Mouse (Mus musculus) hindbrain, embryonic 12.5 days (tissue): ENCODE measurements around the gene Pms2. TPM values are rescaled to one million over a fixed set of nuclear protein-coding genes. Genes with fewer than 3 reads are reported as not detected.

Source experiments
- ATAC-seq: fragments of 200-750 bp; cut with Nextera tagmentation; 2 replicates; pipeline ENCODE4 v1.8.0; 2017; ENCODE audit warnings: moderate TSS enrichment; ENCODE audit not compliant: low FRiP score
- H3K27ac ChIP-seq: fragments of 300-500 bp; sonication (generic); 2 replicates; pipeline ENCODE4 v1.5.1; 2016; ENCODE audit warnings: mild to moderate bottlenecking
- H3K27me3 ChIP-seq: fragments of 300-500 bp; sonication (generic); 2 replicates; pipeline ENCODE4 v1.6.1; 2016; ENCODE audit warnings: mild to moderate bottlenecking
- H3K36me3 ChIP-seq: fragments of 300-500 bp; sonication (generic); 2 replicates; pipeline ENCODE4 v1.6.1; 2016; ENCODE audit warnings: mild to moderate bottlenecking
- H3K4me1 ChIP-seq: fragments of 300-500 bp; sonication (generic); 2 replicates; pipeline ENCODE4 v1.6.1; 2016
- H3K4me2 ChIP-seq: fragments of 300-500 bp; sonication (generic); replicated peaks from 2 replicates; pipeline ENCODE4 v1.6.1; 2016; ENCODE audit warnings: mild to moderate bottlenecking
- H3K4me3 ChIP-seq: fragments of 300-500 bp; sonication (generic); 2 replicates; pipeline ENCODE4 v1.5.1; 2016; ENCODE audit warnings: mild to moderate bottlenecking
- H3K9ac ChIP-seq: fragments of 300-500 bp; sonication (generic); 2 replicates; pipeline ENCODE4 v1.6.1; 2016; ENCODE audit warnings: mild to moderate bottlenecking, moderate library complexity
- H3K9me3 ChIP-seq: fragments of 300-500 bp; sonication (generic); replicated peaks from 2 replicates; pipeline ENCODE4 v1.6.1; 2016; ENCODE audit warnings: mild to moderate bottlenecking
- WGBS: fragments of 180-500 bp; shearing (Covaris S2); methylation state at CpG from one replicate; pipeline ENCODE4 v1.1.7; 2016; 5-methylcytosine and 5-hydroxymethylcytosine counted together
- polyA plus RNA-seq: library from polyadenylated mRNA; unstranded; fragments of >200 nt; fragmentation: Nextera tagmentation; extraction: Ambion mirVana; gene quantifications from 2 replicates; pipeline ENCODE4 v1.2.1, GENCODE M21; 2016

Gene Pms2
- polyA plus RNA-seq, 1 experiment from 2014 or later = 30.2 TPM

- Histone ChIP-seq H3K27me3 (no peaks in the 10 kb centered on the region), H3K9me3 (no peaks in the 10 kb centered on the region), H3K4me1 (no peaks in the 10 kb centered on the region), H3K9ac (no peak overlapping the region), H3K36me3 (no peaks in the 10 kb centered on the region), H3K27ac (no peak overlapping the region), H3K4me3 (no peak overlapping the region), H3K4me2 (no peak overlapping the region)
- 29% methylated on average over 10 of the region's 10 CpGs for WGBS
- no peak for ATAC-seq
Observed at GRCm38 (mm10) chr5:143941588-143941987, 31.8 kb downstream of the Pms2 start.

GRCm38 (mm10) chr5:143943231-143944125, 33.7 kb downstream of the Pms2 start:
- Histone ChIP-seq H3K4me1 (no peaks in the 10 kb centered on the region), H3K4me2 (no peak overlapping the region), H3K9ac (no peak overlapping the region), H3K4me3 (no peak overlapping the region), H3K27ac (no peak overlapping the region), H3K27me3 (no peaks in the 10 kb centered on the region), H3K9me3 (no peaks in the 10 kb centered on the region), H3K36me3 (no peaks in the 10 kb centered on the region)
- no peak for ATAC-seq
- WGBS = 90% methylated on average over 14 of the region's 14 CpGs

- WGBS = 91% methylated on average over 12 of the region's 12 CpGs
- H3K27ac ChIP-seq = no peak overlapping the region
- no peaks in the 10 kb centered on the region for H3K36me3 ChIP-seq
- H3K4me1 ChIP-seq = no peaks in the 10 kb centered on the region
- H3K4me3 ChIP-seq = no peak overlapping the region
- H3K9ac ChIP-seq = no peak overlapping the region
- H3K9me3 ChIP-seq = no peaks in the 10 kb centered on the region
- no peak for ATAC-seq
- no peaks in the 10 kb centered on the region for H3K27me3 ChIP-seq
- H3K4me2 ChIP-seq = no peak overlapping the region
Observed at GRCm38 (mm10) chr5:143948361-143948760, 38.6 kb downstream of the Pms2 start.

- Histone ChIP-seq H3K27ac (no peak overlapping the region), H3K9ac (no peak overlapping the region), H3K4me3 (no peak overlapping the region), H3K36me3 (no peaks in the 10 kb centered on the region), H3K27me3 (no peaks in the 10 kb centered on the region), H3K4me2 (no peak overlapping the region), H3K9me3 (no peaks in the 10 kb centered on the region), H3K4me1 (no peaks in the 10 kb centered on the region)
- ATAC-seq = no peak
- WGBS = 46% methylated on average over 5 of the region's 5 CpGs
Observed at GRCm38 (mm10) chr5:143950016-143950415, 40.3 kb downstream of the Pms2 start.

DNA sequence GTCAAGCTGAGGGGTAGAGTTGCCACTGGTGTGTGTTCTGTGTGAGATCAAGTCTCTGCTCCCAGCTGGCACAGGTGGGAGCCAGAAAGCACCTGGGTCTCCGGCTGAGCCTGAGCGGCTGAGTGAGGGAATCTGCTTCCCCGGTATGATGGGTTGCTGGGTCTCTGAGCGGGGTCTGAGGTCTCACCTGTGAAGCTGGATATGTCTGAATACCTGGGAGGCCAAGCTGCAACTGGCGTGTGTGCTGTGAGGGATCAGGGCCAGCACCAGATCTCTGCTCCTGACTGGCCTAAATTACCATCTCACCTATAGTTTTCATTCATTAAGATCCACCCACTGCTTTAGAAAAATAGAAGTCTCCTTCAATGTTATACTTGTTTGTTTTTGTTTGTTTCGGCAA, 47.3 kb downstream of the Pms2 start:
- Histone ChIP-seq H3K4me3 (no peak overlapping the region), H3K9me3 (0 out of 2 replicates have a peak, but pooled peaks cover 8% of the 10 kb centered on the region), H3K4me2 (no peak overlapping the region), H3K4me1 (no peaks in the 10 kb centered on the region), H3K36me3 (0 out of 2 replicates have a peak, but pooled peaks cover 8% of the 10 kb centered on the region), H3K27ac (no peak overlapping the region), H3K9ac (no peak overlapping the region), H3K27me3 (no peaks in the 10 kb centered on the region)
- no peak for ATAC-seq
- WGBS = 90% methylated on average over 6 of the region's 6 CpGs

GRCm38 (mm10) chr5:143959551-143959950, 49.8 kb downstream of the Pms2 start:
- H3K36me3 ChIP-seq = 0 out of 2 replicates have a peak, but pooled peaks cover 8% of the 10 kb centered on the region
- H3K4me2 ChIP-seq = no peak overlapping the region
- no peak overlapping the region for H3K4me3 ChIP-seq
- H3K27me3 ChIP-seq = no peaks in the 10 kb centered on the region
- no peak overlapping the region for H3K9ac ChIP-seq
- no peak overlapping the region for H3K27ac ChIP-seq
- ATAC-seq = no peak
- H3K4me1 ChIP-seq = no peaks in the 10 kb centered on the region
- 0 out of 2 replicates have a peak, but pooled peaks cover 8% of the 10 kb centered on the region for H3K9me3 ChIP-seq
- WGBS = 93% methylated on average over 11 of the region's 11 CpGs

DNA sequence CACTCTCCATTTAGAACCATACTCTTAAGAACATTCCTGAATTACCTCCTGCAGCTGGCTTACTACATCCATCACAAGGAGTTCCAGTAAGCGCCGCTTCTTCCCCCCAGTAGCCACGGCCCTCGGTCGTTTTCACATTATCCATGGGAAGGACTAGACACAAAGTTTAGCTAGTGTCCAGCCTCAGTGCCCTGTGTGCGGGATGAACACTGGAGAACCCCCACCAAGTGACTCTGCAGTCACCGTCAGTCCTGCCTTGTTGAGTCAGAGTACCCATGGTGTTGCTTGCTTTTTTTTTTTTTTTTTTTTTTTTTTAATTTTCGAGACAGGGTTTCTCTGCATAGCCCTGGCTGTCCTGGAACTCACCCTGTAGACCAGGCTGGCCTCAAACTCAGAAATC, 51.4 kb downstream of the Pms2 start:
- no peak for ATAC-seq
- H3K4me1 ChIP-seq = no peaks in the 10 kb centered on the region
- 0 out of 2 replicates have a peak, but pooled peaks cover 8% of the 10 kb centered on the region for H3K9me3 ChIP-seq
- no peaks in the 10 kb centered on the region for H3K27me3 ChIP-seq
- H3K4me3 ChIP-seq = no peak overlapping the region
- no peak overlapping the region for H3K4me2 ChIP-seq
- H3K27ac ChIP-seq = no peak overlapping the region
- 0 out of 2 replicates have a peak, but pooled peaks cover 8% of the 10 kb centered on the region for H3K36me3 ChIP-seq
- H3K9ac ChIP-seq = no peak overlapping the region
- 88% methylated on average over 8 of the region's 8 CpGs for WGBS

DNA sequence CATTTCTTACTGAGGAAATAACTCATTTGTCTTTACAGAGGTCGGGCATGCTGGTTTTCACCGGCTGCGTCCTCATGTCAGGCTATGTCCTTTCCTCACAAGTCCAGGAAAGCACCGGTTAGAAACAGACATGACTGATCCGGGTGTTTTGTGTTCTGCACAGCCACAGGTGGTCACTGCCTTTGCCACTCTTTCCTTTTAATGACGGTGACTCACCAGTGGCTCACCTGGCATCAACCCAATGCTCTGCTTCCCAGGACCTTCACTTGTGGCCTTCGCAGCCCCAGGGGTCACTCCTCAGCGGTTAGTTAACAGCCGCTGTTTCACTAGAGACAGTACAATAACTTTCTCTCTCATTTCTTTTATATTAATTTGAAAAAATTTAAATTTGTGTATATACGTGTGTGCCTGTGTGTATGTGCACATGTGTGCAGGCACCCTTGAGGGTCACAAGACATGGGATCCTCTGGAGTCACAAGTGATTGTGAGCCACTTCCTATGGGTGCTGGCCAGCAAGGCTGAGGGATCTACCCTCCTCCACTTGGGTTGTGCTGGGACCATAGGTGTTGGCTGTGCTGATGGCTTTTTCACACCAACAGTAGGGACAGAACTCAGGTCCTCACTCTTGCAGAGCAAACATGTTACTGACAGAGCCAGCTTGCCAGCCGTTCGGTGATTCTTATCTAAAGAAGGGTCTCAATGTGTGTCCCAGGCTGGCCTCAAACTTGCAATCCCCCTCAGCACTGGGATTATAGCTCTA, 56.0 kb downstream of the Pms2 start:
- Histone ChIP-seq H3K27ac (no peak overlapping the region), H3K4me2 (no peak overlapping the region), H3K9me3 (no peaks in the 10 kb centered on the region), H3K4me3 (no peak overlapping the region), H3K4me1 (no peaks in the 10 kb centered on the region), H3K9ac (no peak overlapping the region), H3K27me3 (no peaks in the 10 kb centered on the region), H3K36me3 (no peaks in the 10 kb centered on the region)
- ATAC-seq = no peak
- 88% methylated on average over 12 of the region's 12 CpGs for WGBS

- 89% methylated on average over 12 of the region's 12 CpGs for WGBS
- Histone ChIP-seq H3K4me3 (no peak overlapping the region), H3K27me3 (no peaks in the 10 kb centered on the region), H3K9me3 (no peaks in the 10 kb centered on the region), H3K9ac (no peak overlapping the region), H3K4me1 (no peaks in the 10 kb centered on the region), H3K27ac (no peak overlapping the region), H3K36me3 (no peaks in the 10 kb centered on the region), H3K4me2 (no peak overlapping the region)
- no peak for ATAC-seq
Observed at GRCm38 (mm10) chr5:143966671-143967070, 56.9 kb downstream of the Pms2 start.

DNA sequence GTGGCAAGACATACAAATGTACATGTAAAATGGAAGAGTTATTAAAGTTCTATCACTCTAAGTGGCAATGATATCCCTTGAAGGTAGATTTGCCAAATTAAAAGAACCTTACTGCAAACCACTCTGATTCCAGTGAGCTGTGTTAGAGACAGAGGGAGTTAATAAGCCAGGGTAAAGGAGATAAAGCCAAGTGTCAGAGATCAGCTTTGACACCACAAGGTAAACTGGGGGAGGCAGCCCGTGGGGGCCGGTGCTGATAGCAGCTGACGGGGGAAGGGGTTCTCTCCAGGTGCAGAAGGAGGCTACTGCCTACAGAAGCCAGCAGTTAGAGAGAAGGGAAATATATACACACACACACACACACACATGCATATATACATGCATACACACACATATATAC, 62.9 kb downstream of the Pms2 start:
- H3K36me3 ChIP-seq = no peaks in the 10 kb centered on the region
- no peak overlapping the region for H3K4me2 ChIP-seq
- WGBS = 77% methylated on average over 3 of the region's 3 CpGs
- H3K27ac ChIP-seq = no peak overlapping the region
- H3K4me1 ChIP-seq = no peaks in the 10 kb centered on the region
- no peaks in the 10 kb centered on the region for H3K27me3 ChIP-seq
- H3K4me3 ChIP-seq = no peak overlapping the region
- ATAC-seq = no peak
- no peaks in the 10 kb centered on the region for H3K9me3 ChIP-seq
- no peak overlapping the region for H3K9ac ChIP-seq

DNA sequence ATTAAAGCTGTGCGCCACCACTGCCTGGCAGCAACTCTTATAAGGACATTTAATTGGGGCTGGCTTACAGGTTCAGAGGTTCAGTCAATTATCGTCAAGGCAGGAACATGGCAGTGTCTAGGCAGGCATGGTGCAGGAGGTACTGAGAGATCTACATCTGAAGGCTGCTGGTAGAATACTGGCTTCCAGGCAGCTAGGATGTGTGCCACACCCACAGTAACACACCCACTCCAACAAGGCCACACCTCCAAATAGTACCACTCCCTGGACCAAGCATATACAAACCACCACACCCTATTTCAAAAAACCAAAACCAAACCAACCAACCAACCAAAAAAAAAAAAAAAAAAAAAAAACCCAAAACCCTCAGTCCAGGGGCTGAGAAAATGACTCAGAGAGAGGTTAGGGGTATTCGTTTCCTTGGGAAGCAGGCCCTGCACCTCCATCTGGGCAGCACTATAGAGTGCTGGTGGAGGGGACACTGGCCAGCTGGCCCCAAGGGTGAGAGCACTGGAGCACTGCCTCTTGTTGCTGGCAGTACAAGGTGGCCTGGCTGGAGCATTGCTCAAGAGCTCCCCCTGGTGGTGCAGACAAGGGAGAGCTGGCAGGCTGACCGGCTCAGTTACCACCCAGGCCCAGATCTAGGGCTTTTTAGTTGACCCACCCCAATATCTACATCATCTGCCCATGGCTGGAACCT, 65.3 kb downstream of the Pms2 start:
- Histone ChIP-seq H3K9me3 (no peaks in the 10 kb centered on the region), H3K27me3 (no peaks in the 10 kb centered on the region), H3K36me3 (no peaks in the 10 kb centered on the region), H3K27ac (no peak overlapping the region), H3K4me3 (no peak overlapping the region), H3K4me1 (no peaks in the 10 kb centered on the region), H3K9ac (no peak overlapping the region), H3K4me2 (no peak overlapping the region)
- 52% methylated on average over 4 of the region's 4 CpGs for WGBS
- ATAC-seq = peak; percentile 46; the same call in 1 of the 2 replicates

DNA sequence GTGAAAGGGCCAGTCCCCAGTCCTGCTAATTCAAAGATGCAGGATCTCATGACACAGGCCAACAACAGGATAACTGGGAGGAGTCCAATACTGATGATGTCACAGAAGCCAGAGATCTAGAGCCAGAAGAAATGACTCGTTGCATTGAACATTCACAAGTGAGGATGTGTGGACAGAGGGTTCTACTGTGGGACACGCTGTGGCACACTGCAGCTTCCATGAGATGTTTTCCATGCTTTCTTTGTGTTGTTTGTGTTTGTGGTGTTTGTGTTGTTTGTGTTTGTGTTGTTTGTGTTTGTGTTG, 65.8 kb downstream of the Pms2 start:
- H3K36me3 ChIP-seq = no peaks in the 10 kb centered on the region
- no peak overlapping the region for H3K4me2 ChIP-seq
- no peak overlapping the region for H3K27ac ChIP-seq
- H3K27me3 ChIP-seq = no peaks in the 10 kb centered on the region
- peak; percentile 13; the same call in 1 of the 2 replicates for ATAC-seq
- H3K9me3 ChIP-seq = no peaks in the 10 kb centered on the region
- WGBS = 83% methylated on average over 2 of the region's 2 CpGs
- no peak overlapping the region for H3K9ac ChIP-seq
- peaks cover 3% of the 10 kb centered on the region; the same call in 1 of the 2 replicates for H3K4me1 ChIP-seq
- H3K4me3 ChIP-seq = no peak overlapping the region
